Mouse (Mus musculus) MEL (cell line): ENCODE data around the gene Abcd1. TPM values are rescaled to one million over a fixed set of nuclear protein-coding genes. Genes with fewer than 3 reads are reported as not detected.
A peak's percentile ranks its signal among the peaks of the same experiment; 100 is the strongest.

Experiments used
- DNase-seq: peaks from one replicate; pipeline ENCODE4 v3.0.0; 2011; ENCODE audit warnings: low read depth, low spot score
- H3K27ac ChIP-seq: 2 replicates; pipeline ENCODE4 v1.5.1; 2012; ENCODE audit warnings: low read depth, mild to moderate bottlenecking, control low read depth, low read length, moderate library complexity; ENCODE audit not compliant: control insufficient read depth
- H3K27me3 ChIP-seq, 2 experiments: fragments of 150-350 bp in 1 of 2; sonication (generic) in 1 of 2; 2 replicates each; pipeline ENCODE4 v1.6.1; 2012; ENCODE audit warnings: low read length in 2 of 2, mild to moderate bottlenecking in 2 of 2, improper control_type of control experiment in 1 of 2, moderate library complexity in 1 of 2; ENCODE audit not compliant: insufficient read depth in 2 of 2, control insufficient read depth in 1 of 2
- H3K36me3 ChIP-seq, 2 experiments: 2 replicates each; pipeline ENCODE4 v1.6.1; 2012 to 2014; ENCODE audit warnings: low read length in 2 of 2, improper control_type of control experiment in 1 of 2, inconsistent platforms in 1 of 2, mild to moderate bottlenecking in 1 of 2; ENCODE audit not compliant: insufficient read depth in 2 of 2, control insufficient read depth in 1 of 2
- H3K4me1 ChIP-seq, 2 experiments: fragments of 150-350 bp in 1 of 2; sonication (generic) in 1 of 2; 2 replicates each; pipeline ENCODE4 v1.6.1; 2012; ENCODE audit warnings: low read length in 2 of 2, improper control_type of control experiment in 1 of 2, mild to moderate bottlenecking in 1 of 2; ENCODE audit not compliant: insufficient read depth in 2 of 2, control insufficient read depth in 1 of 2
- H3K4me3 ChIP-seq, 2 experiments: fragments of 150-350 bp in 1 of 2; sonication (generic) in 1 of 2; 2 replicates each; pipeline ENCODE4 v1.5.1; 2012; ENCODE audit warnings: low read depth in 2 of 2, low read length in 2 of 2, mild to moderate bottlenecking in 2 of 2, moderate library complexity in 2 of 2, control low read depth in 1 of 2, improper control_type of control experiment in 1 of 2; ENCODE audit not compliant: control insufficient read depth in 1 of 2, insufficient read depth in 1 of 2
- H3K79me2 ChIP-seq: 2 replicates; pipeline ENCODE4 v1.6.1; 2012; ENCODE audit warnings: mild to moderate bottlenecking, low read length, moderate library complexity; ENCODE audit not compliant: control insufficient read depth, poor library complexity, insufficient read depth
- H3K9ac ChIP-seq: 2 replicates; pipeline ENCODE4 v1.6.1; 2012; ENCODE audit warnings: low read depth, mild to moderate bottlenecking, control low read depth, low read length, moderate library complexity; ENCODE audit not compliant: control insufficient read depth, poor library complexity, severe bottlenecking
- H3K9me3 ChIP-seq: fragments of 150-350 bp; sonication (generic); replicated peaks from 2 replicates; pipeline ENCODE4 v1.6.1; 2012; ENCODE audit warnings: mild to moderate bottlenecking, low read length, improper control_type of control experiment, moderate library complexity; ENCODE audit not compliant: insufficient read depth
- BHLHE40 ChIP-seq: IDR thresholded peaks from 2 replicates; pipeline ENCODE4 v1.6.1; 2012; ENCODE audit warnings: low read depth, mild to moderate bottlenecking, inconsistent platforms, low read length, improper control_type of control experiment, borderline replicate concordance
- CHD1 ChIP-seq: IDR thresholded peaks from 2 replicates; pipeline ENCODE4 v1.6.1; 2012; ENCODE audit warnings: low read depth, mild to moderate bottlenecking, inconsistent platforms, low read length, improper control_type of control experiment
- CHD2 ChIP-seq: IDR thresholded peaks from 2 replicates; pipeline ENCODE4 v1.6.1; 2011; ENCODE audit warnings: low read length, improper control_type of control experiment
- CTCF ChIP-seq, 3 experiments: IDR thresholded peaks in 2 of 3; conservative IDR thresholded peaks in 1 of 3; 2 replicates each; pipeline ENCODE4 v1.5.1; 2011 to 2012; ENCODE audit warnings: low read length in 3 of 3, low read depth in 2 of 3, mild to moderate bottlenecking in 2 of 3, improper control_type of control experiment in 1 of 3, inconsistent platforms in 1 of 3, mixed read lengths in 1 of 3, moderate library complexity in 1 of 3; ENCODE audit not compliant: control insufficient read depth in 1 of 3, insufficient read depth in 1 of 3, poor library complexity in 1 of 3, severe bottlenecking in 1 of 3
- E2F4 ChIP-seq: IDR thresholded peaks from 2 replicates; pipeline ENCODE4 v1.6.1; 2011; ENCODE audit warnings: low read depth, low read length, improper control_type of control experiment, borderline replicate concordance
- ELF1 ChIP-seq: IDR thresholded peaks from 2 replicates; pipeline ENCODE4 v1.6.1; 2014; ENCODE audit warnings: low read depth, mild to moderate bottlenecking, inconsistent platforms, low read length, improper control_type of control experiment, moderate library complexity
- EP300 ChIP-seq, 2 experiments: IDR thresholded peaks; 2 replicates each; pipeline ENCODE4 v1.6.1; 2011; ENCODE audit warnings: improper control_type of control experiment in 2 of 2, low read length in 2 of 2, low read depth in 1 of 2, mild to moderate bottlenecking in 1 of 2
- ETS1 ChIP-seq: IDR thresholded peaks from 2 replicates; pipeline ENCODE4 v1.6.1; 2012; ENCODE audit warnings: low read depth, mild to moderate bottlenecking, inconsistent platforms, low read length, improper control_type of control experiment, moderate library complexity
- GABPA ChIP-seq: IDR thresholded peaks from 2 replicates; pipeline ENCODE4 v1.6.1; 2012; ENCODE audit warnings: low read depth, mild to moderate bottlenecking, inconsistent platforms, low read length, improper control_type of control experiment, moderate library complexity
- GATA1 ChIP-seq: IDR thresholded peaks from 2 replicates; pipeline ENCODE4 v1.6.1; 2011; ENCODE audit warnings: low read depth, low read length, improper control_type of control experiment
- HCFC1 ChIP-seq: IDR thresholded peaks from 2 replicates; pipeline ENCODE4 v1.6.1; 2012; ENCODE audit warnings: low read depth, mild to moderate bottlenecking, inconsistent platforms, low read length, improper control_type of control experiment, moderate library complexity
- JUND ChIP-seq: IDR thresholded peaks from 2 replicates; pipeline ENCODE4 v1.6.1; 2011; ENCODE audit warnings: low read depth, mild to moderate bottlenecking, improper control_type of control experiment, low read length
- KAT2A ChIP-seq: conservative IDR thresholded peaks from 2 replicates; pipeline ENCODE4 v1.6.1; 2012; ENCODE audit warnings: low read depth, low read length, improper control_type of control experiment, inconsistent platforms
- MAX ChIP-seq: IDR thresholded peaks from 2 replicates; pipeline ENCODE4 v1.6.1; 2011; ENCODE audit warnings: low read length, improper control_type of control experiment
- MAZ ChIP-seq: IDR thresholded peaks from 2 replicates; pipeline ENCODE4 v1.6.1; 2012; ENCODE audit warnings: low read depth, mild to moderate bottlenecking, inconsistent platforms, low read length, improper control_type of control experiment
- MEF2A ChIP-seq: IDR thresholded peaks from 2 replicates; pipeline ENCODE4 v1.6.1; 2014; ENCODE audit warnings: low read depth, mild to moderate bottlenecking, inconsistent platforms, low read length, improper control_type of control experiment; ENCODE audit not compliant: poor library complexity, insufficient replicate concordance, severe bottlenecking; ENCODE audit errors: extremely low read depth
- MXI1 ChIP-seq: IDR thresholded peaks from 2 replicates; pipeline ENCODE4 v1.6.1; 2011; ENCODE audit warnings: mild to moderate bottlenecking, low read depth, low read length, improper control_type of control experiment
- MYB ChIP-seq: IDR thresholded peaks from 2 replicates; pipeline ENCODE4 v1.6.1; 2011; ENCODE audit warnings: mild to moderate bottlenecking, low read depth, low read length, improper control_type of control experiment
- MYC ChIP-seq: IDR thresholded peaks from 2 replicates; pipeline ENCODE4 v1.6.1; 2011; ENCODE audit warnings: low read depth, mild to moderate bottlenecking, low read length, improper control_type of control experiment, moderate library complexity
- NELFE ChIP-seq: IDR thresholded peaks from 2 replicates; pipeline ENCODE4 v1.6.1; 2011; ENCODE audit warnings: low read depth, low read length, improper control_type of control experiment
- NRF1 ChIP-seq: IDR thresholded peaks from 2 replicates; pipeline ENCODE4 v1.6.1; 2014; ENCODE audit warnings: low read depth, mild to moderate bottlenecking, inconsistent platforms, low read length, improper control_type of control experiment, moderate library complexity; ENCODE audit not compliant: poor library complexity, insufficient read depth, severe bottlenecking
- POLR2AphosphoS2 ChIP-seq: IDR thresholded peaks from 2 replicates; pipeline ENCODE4 v1.6.1; 2011; ENCODE audit warnings: low read length, improper control_type of control experiment
- POLR2AphosphoS5 ChIP-seq: IDR thresholded peaks from 2 replicates; pipeline ENCODE4 v1.6.1; 2012; ENCODE audit warnings: low read depth, borderline replicate concordance, mild to moderate bottlenecking, inconsistent platforms, low read length, moderate library complexity, mixed read lengths
- RAD21 ChIP-seq: IDR thresholded peaks from 2 replicates; pipeline ENCODE4 v1.6.1; 2011; ENCODE audit warnings: mild to moderate bottlenecking, low read depth, low read length, improper control_type of control experiment
- RCOR1 ChIP-seq: IDR thresholded peaks from 2 replicates; pipeline ENCODE4 v1.6.1; 2012; ENCODE audit warnings: low read depth, mild to moderate bottlenecking, inconsistent platforms, low read length, improper control_type of control experiment
- SIN3A ChIP-seq: IDR thresholded peaks from 2 replicates; pipeline ENCODE4 v1.6.1; 2012; ENCODE audit warnings: low read length, improper control_type of control experiment, inconsistent platforms
- SMC3 ChIP-seq: IDR thresholded peaks from 2 replicates; pipeline ENCODE4 v1.6.1; 2011; ENCODE audit warnings: low read depth, low read length, improper control_type of control experiment
- TAL1 ChIP-seq: IDR thresholded peaks from 2 replicates; pipeline ENCODE4 v1.6.1; 2012; ENCODE audit warnings: mild to moderate bottlenecking, inconsistent platforms, low read length, moderate library complexity, mixed read lengths
- TBP ChIP-seq: IDR thresholded peaks from 2 replicates; pipeline ENCODE4 v1.8.0; 2011; ENCODE audit warnings: low read depth, low read length, improper control_type of control experiment
- TCF12 ChIP-seq: IDR thresholded peaks from 2 replicates; pipeline ENCODE4 v1.6.1; 2014; ENCODE audit warnings: low read depth, mild to moderate bottlenecking, inconsistent platforms, low read length, improper control_type of control experiment, moderate library complexity
- UBTF ChIP-seq: IDR thresholded peaks from 2 replicates; pipeline ENCODE4 v1.6.1; 2012; ENCODE audit warnings: low read depth, mild to moderate bottlenecking, inconsistent platforms, low read length, improper control_type of control experiment, moderate library complexity, borderline replicate concordance; ENCODE audit not compliant: insufficient read depth
- USF2 ChIP-seq, 2 experiments: IDR thresholded peaks; 2 replicates each; pipeline ENCODE4 v1.6.1; 2011 to 2012; ENCODE audit warnings: improper control_type of control experiment in 2 of 2, low read length in 2 of 2, borderline replicate concordance in 1 of 2, inconsistent platforms in 1 of 2, low read depth in 1 of 2, mild to moderate bottlenecking in 1 of 2; ENCODE audit not compliant: insufficient read depth in 1 of 2
- ZC3H11A ChIP-seq: IDR thresholded peaks from 2 replicates; pipeline ENCODE4 v1.6.1; 2012; ENCODE audit warnings: low read depth, mild to moderate bottlenecking, inconsistent platforms, low read length, improper control_type of control experiment
- ZKSCAN1 ChIP-seq: IDR thresholded peaks from 2 replicates; pipeline ENCODE4 v1.6.1; 2012; ENCODE audit warnings: low read depth, mild to moderate bottlenecking, inconsistent platforms, low read length, improper control_type of control experiment, moderate library complexity
- ZMIZ1 ChIP-seq: IDR thresholded peaks from 2 replicates; pipeline ENCODE4 v1.6.1; 2012; ENCODE audit warnings: low read depth, mild to moderate bottlenecking, inconsistent platforms, low read length, improper control_type of control experiment, moderate library complexity
- polyA plus RNA-seq, 2 experiments: library from polyadenylated mRNA; stranded (reverse) in 1 of 2; unstranded in 1 of 2; fragments of >175 nt in 1 of 2; fragments of >200 nt in 1 of 2; gene quantifications; 2 replicates each; pipeline versions ENCODE4 v1.2.1 to v1.2.4; 2012; ENCODE audit warnings: low replicate concordance in 2 of 2, low read depth in 1 of 2; ENCODE audit not compliant: insufficient read length in 2 of 2, insufficient read depth in 1 of 2, missing spikeins in 1 of 2
- total RNA-seq: library from RNA; depleted of rRNA; stranded (reverse); fragments of 300-350 nt; gene quantifications from 2 replicates; pipeline ENCODE4 v1.2.3, GENCODE M21; 2012

The Abcd1 gene
- total and polyA plus RNA-seq, 3 experiments = 4.8 to 17.3 TPM; not detected in 1

DNA sequence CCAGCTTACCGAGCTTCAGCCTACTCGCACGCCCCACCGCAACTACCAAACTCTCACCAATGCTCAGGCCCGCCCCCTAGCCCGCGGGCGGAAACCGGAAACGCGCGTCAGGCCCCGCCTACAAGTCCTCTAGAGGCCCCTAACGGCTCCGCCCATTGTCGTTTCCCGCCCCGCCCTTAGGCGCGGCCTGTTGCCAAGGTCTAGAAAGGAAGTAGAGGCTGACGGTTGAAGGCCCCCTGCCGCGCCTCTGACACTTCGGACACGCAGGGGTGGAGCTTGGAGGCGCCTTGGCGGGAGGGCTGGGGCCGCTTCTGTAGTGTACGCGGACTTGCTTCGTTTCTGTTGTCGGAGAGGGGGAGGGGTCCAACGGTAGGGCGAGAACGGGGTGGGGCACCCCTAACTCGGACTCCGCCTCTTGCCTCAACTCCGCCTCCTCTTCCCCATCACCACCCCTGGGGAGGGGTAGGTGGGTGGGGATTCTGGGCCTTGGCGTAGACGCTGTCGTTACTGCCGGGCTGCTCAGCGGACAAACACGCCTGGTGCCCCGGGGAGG, at the start of gene Abcd1, which contains the start of gene Bcap31 (continued):
- TF ChIP-seq MYB (peak; percentile 77), MAZ (peak; percentile 77; the same call in 1 of the 2 replicates), GATA1 (no peak)

DNA sequence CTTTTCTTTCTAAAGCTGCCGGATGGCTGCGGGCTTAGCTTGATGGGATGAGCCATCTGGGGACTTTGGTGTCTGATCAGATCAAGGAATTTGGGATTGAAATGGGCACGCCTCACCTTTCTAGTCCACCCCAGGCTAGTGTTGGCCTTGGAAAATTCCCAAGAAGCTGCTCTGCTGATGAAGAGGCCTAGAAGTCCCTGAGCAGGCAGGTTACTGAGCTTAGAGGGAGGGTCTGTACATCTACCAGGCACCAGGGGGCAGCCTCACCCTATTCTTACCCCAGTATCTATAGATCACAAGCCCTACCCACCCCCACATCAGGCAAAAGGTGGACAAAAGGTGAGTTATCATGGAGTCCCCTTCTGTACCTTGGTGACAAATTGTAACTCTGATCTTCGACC, 44.4 kb upstream of the Abcd1 start:
- Histone ChIP-seq H3K27me3 (no peaks in the 10 kb centered on the region), H3K4me1 (0 out of 4 replicates have a peak, but pooled peaks cover 0 to 5% of the 10 kb centered on the region in 2 experiments), H3K9me3 (no peaks in the 10 kb centered on the region), H3K27ac (no peak overlapping the region), H3K36me3 (no peaks in the 10 kb centered on the region), H3K9ac (no peak overlapping the region), H3K79me2 (no peaks in the 10 kb centered on the region; the same call in 1 of the 2 replicates), H3K4me3 (no peak overlapping the region)
- peak; percentile 67 for DNase-seq
- TF ChIP-seq ZMIZ1 = no peak
- TF ChIP-seq E2F4 = no peak
- no peak for TF ChIP-seq ZKSCAN1
- no peak for TF ChIP-seq GATA1
- TF ChIP-seq GABPA = no peak
- peak; percentile 25; the same call in 1 of the 2 replicates for TF ChIP-seq SIN3A
- TF ChIP-seq BHLHE40 = no peak
- TF ChIP-seq MXI1 = no peak
- no peak for TF ChIP-seq NRF1
- TF ChIP-seq ZC3H11A = peak; percentile 70
- peak; percentile 72 for TF ChIP-seq RAD21
- no peak for TF ChIP-seq CHD2
- no peak for TF ChIP-seq NELFE
- TF ChIP-seq MAX = no peak
- TF ChIP-seq MYC = no peak
- no peak for TF ChIP-seq MAZ
- TF ChIP-seq ELF1 = no peak
- TF ChIP-seq CTCF (IDR thresholded peaks at IDR 0.05 in 2 of 3, conservative IDR thresholded peaks at IDR 0.05 in 1 of 3; ENCODE audit: control insufficient read depth in 1 of 3, insufficient read depth in 1 of 3, low read depth in 2 of 3, low read length in 3 of 3, poor library complexity in 1 of 3, severe bottlenecking in 1 of 3) = peak; percentile 58 to 67 (median 65)
- TF ChIP-seq TAL1 = no peak
- no peak for TF ChIP-seq RCOR1
- TF ChIP-seq POLR2AphosphoS2 = no peak
- peak; percentile 71 for TF ChIP-seq SMC3
- no peak for TF ChIP-seq TCF12
- no peak for TF ChIP-seq USF2 (IDR thresholded peaks at IDR 0.05; ENCODE audit: borderline replicate concordance in 1 of 2, insufficient read depth in 1 of 2, low read depth in 1 of 2, low read length in 2 of 2)
- no peak for TF ChIP-seq POLR2AphosphoS5
- TF ChIP-seq UBTF = no peak
- no peak for TF ChIP-seq EP300 (IDR thresholded peaks at IDR 0.05; ENCODE audit: low read depth in 1 of 2, low read length in 2 of 2)
- TF ChIP-seq ETS1 = 0 out of 2 replicates have a peak, but pooled peaks have one; percentile 9
- TF ChIP-seq HCFC1 = no peak
- no peak for TF ChIP-seq JUND
- no peak for TF ChIP-seq MEF2A
- TF ChIP-seq KAT2A = no peak
- TF ChIP-seq CHD1 = no peak
- no peak for TF ChIP-seq TBP
